Mouse (Mus musculus) liver, embryonic 14.5 days (tissue): ENCODE results near the gene Pex11a.

ENCODE experiments used
- CTCF ChIP-seq: IDR thresholded peaks from 2 replicates; pipeline ENCODE4 v1.5.1; 2016; ENCODE audit warnings: antibody characterized with exemption, low read depth, control low read depth
- EP300 ChIP-seq: IDR thresholded peaks from 2 replicates; pipeline ENCODE4 v1.6.1; 2016; ENCODE audit warnings: antibody characterized with exemption, low read depth

GRCm38 (mm10) chr7:79705210-79705609 is 37.7 kb downstream of the Pex11a start:
- TF ChIP-seq CTCF: no peak
- TF ChIP-seq EP300: no peak
